Comparison of ENCODE assay signal across 8 mouse cellular contexts in the genomic region with DNA sequence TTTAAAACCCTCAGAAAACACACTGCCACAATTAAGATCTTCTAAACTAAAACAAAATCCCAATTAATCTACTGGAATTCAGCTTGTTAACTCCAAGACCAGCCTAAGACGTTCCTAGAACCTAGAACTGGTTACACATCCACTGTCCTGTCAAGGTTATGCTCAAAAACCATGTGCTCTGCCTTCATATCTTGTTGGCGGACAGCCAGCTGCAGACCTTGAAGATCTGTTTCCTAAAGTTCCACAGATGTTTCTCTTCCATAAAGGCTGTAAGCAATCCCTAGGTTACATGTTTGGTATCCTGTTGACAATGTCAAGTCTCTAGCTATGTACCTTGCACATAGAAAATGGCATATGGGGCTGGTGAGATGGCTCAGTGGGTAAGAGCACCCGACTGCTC.
"Had no signal": no experiment of that assay in that cellular context is flagged by ENCODE, and none has a peak within 500 bp of the region (broad histone marks: within the 10 kb centered on the region; RNA-seq: fewer than 3 reads in every experiment).

No protein-coding gene starts in this region.

- DNase-seq: kidney, postnatal 14 days; left cerebral cortex, postnatal 4 days; lung, adult 18-20 months; right cerebral cortex, adult 18-20 months; right cerebral cortex, postnatal 25 days; thymus, adult 18-20 months; thymus, postnatal 14 days had no signal

- ATAC-seq: midbrain, embryonic 13.5 days had no signal
